ENCODE assay signal across 8 mouse cellular contexts in genomic region chr8:6572066-6572665, GRCm38 (mm10).
A peak's percentile ranks its signal among the peaks of the same experiment; 100 is the strongest.
DNase-seq lines count a peak whose midpoint lies in the region; ATAC-seq lines count a peak whose summit lies in the region.

No protein-coding gene starts in this region.

- WGBS in midbrain, embryonic 13.5 days: 35% methylated on average over 9 of the region's 9 CpGs

- ATAC-seq in cerebellum, adult (ENCODE audit: insufficient number of reproducible peaks, low FRiP score, low TSS enrichment): no peak
- peak; percentile 87 for ATAC-seq in midbrain, embryonic 13.5 days

- no peaks in the 10 kb centered on the region for H3K9me3 ChIP-seq in midbrain, embryonic 13.5 days

- peak; percentile 28 for DNase-seq in cerebellum, adult 11 months
- peak; percentile 92 to 96 for DNase-seq in cerebellum, postnatal 10 days
- peak; percentile 85 to 90 for DNase-seq in frontal cortex, postnatal 36 days (ENCODE audit: low spot score in 2 of 2)
- DNase-seq in induced T-regulatory cell, adult 2 months (ENCODE audit: low read depth): peak; percentile 49
- peak; percentile 3 to 89 for DNase-seq in left cerebral cortex, adult 9 months (ENCODE audit: low spot score in 2 of 2)
- peak; percentile 14 to 51 for DNase-seq in spleen, postnatal 14 days (ENCODE audit: low spot score in 2 of 2)

- H3K9ac ChIP-seq in midbrain, embryonic 13.5 days (replicated peaks): no peak overlapping the region

- 0 out of 2 replicates have a peak, but pooled peaks cover 2% of the 10 kb centered on the region for H3K4me1 ChIP-seq in midbrain, embryonic 13.5 days (replicated peaks)

- H3K4me3 ChIP-seq in midbrain, embryonic 13.5 days (replicated peaks): no peak overlapping the region

- H3K27me3 ChIP-seq in midbrain, embryonic 13.5 days: peaks cover 18% of the 10 kb centered on the region; the same call in 1 of the 2 replicates

- H3K27ac ChIP-seq in midbrain, embryonic 13.5 days: no peak overlapping the region

- no peaks in the 10 kb centered on the region for H3K36me3 ChIP-seq in midbrain, embryonic 13.5 days

- no peak overlapping the region for H3K4me2 ChIP-seq in midbrain, embryonic 13.5 days (replicated peaks)

Comparison
In these comparisons a context has a peak if more than half of its experiments do, and no peak if none do; other contexts are left out.
1. DNase-seq: peak in every context shown above with its lines; median percentile 94 in cerebellum, postnatal 10 days; 88 in frontal cortex, postnatal 36 days; 49 in induced T-regulatory cell, adult 2 months; 46 in left cerebral cortex, adult 9 months; 32 in spleen, postnatal 14 days; 28 in cerebellum, adult 11 months.